Mouse (Mus musculus): Measurements from ENCODE around the gene Cdsn.

DNA sequence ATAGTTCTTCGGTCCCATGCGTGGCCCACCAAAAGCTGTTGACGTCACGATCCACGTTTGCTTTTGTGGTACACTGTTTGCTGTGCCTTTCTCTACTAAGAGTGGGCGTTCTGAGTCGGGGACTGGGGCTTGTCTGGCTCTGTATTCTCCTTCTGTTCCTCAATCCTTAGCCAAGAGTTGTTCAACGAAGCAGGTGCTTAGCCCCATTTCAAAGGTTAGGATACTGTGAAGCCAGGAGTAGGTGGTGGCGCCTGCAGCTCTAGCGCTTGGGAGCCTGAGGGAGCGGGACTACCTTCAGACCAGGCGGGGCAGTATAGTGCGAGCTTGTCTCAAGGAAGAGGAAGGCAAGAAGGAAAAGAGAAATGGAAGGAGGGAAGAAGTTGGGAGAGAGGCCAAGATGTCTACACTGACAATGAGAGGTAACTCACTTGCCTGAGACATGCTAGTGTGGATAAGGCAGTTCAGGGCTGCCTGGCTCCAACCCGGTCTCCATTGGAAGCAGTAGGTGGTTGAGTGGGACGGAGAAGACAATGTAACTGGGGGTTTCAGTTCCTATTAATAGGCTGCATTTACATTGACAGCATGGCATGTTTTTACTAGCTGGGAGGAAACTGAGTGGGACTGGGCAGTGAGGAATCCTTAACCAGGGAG lies 9.0 kb upstream of the Cdsn start:
- no peak for TF ChIP-seq EP300 (IDR thresholded peaks at IDR 0.05; ENCODE audit: low read depth)
- TF ChIP-seq CTCF (IDR thresholded peaks at IDR 0.05; ENCODE audit: low read depth): no peak
